Mouse (Mus musculus): ENCODE measurements around the gene Klhdc7b.

- TF ChIP-seq CTCF (IDR thresholded peaks at IDR 0.05; ENCODE audit: extremely low read depth, insufficient read depth, low read length), result no peak
- TF ChIP-seq POLR2A (IDR thresholded peaks at IDR 0.05; ENCODE audit: extremely low read depth, insufficient read depth, low read length), result no peak
Observed at GRCm38 (mm10) chr15:89428136-89428790, 43.5 kb downstream of the Klhdc7b start.

Data from cortical plate, adult 2 months (tissue).